ENCODE assay signal across 9 mouse cellular contexts in the genomic region with DNA sequence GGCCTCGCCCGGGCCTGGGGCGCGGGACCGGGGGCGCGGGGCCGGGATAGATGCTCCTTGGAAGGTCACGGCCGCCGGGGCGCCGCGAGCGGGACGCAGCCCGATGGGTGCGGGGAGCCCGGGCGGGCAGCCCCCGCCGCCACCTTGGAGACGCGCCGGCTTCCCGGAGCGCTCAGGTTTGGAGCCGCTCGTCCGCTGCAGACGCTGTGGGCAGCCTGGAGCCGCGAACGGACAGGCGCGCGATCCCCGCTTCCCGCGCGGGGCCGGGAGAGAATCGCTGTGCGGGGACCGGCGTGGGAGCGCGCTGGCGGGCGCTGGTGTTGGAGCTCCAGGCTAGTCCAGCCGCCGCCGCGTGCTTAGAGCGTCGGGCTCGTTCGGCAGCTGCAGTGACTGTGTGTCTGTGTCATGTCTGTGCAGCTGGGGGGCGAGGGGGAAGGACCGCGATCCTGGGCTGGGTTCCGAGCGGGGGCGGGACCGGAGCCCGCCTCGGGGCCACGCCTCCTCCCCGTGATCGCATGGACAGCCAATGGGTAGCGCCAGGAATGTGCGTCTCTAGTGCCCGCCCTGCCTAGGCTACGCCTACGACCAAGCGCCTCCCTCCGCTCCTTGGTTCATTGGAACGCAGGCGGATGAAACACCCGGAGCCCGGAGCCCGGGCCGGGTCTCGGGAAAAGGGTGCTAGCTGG. TPM values are rescaled to one million over a fixed set of nuclear protein-coding genes. Genes with fewer than 3 reads are reported as not detected.
DNase-seq lines count a peak whose midpoint lies in the region; ATAC-seq and TF ChIP-seq lines count a peak whose summit lies in the region.
"Had no signal": no experiment of that assay in that cellular context is flagged by ENCODE, and none has a peak within 500 bp of the region (broad histone marks: within the 10 kb centered on the region; RNA-seq: fewer than 3 reads in every experiment).

A gene (minus strand): TSS at position 433 of the 686 bp plus-strand sequence.

- peak within 1 kb of the TSS; percentile 88 for H3K4me2 ChIP-seq in heart, embryonic 14.5 days (ENCODE audit: low read length)
- peak within 1 kb of the TSS; percentile 96 for H3K4me2 ChIP-seq in liver, embryonic 11.5 days
- peak within 1 kb of the TSS; percentile 87 for H3K4me2 ChIP-seq in myocyte (ENCODE audit: low read depth)

- peak within 1 kb of the TSS; percentile 81 for H3ac ChIP-seq in myocyte (ENCODE audit: control insufficient read depth, insufficient read length)

- peak within 1 kb of the TSS; percentile 85 for H3K4me3 ChIP-seq in forebrain, embryonic 10.5 days
- H3K4me3 ChIP-seq in heart, embryonic 14.5 days (ENCODE audit: control insufficient read depth in 1 of 2, insufficient read depth in 1 of 2, low read depth in 1 of 2, low read length in 2 of 2) = peak within 1 kb of the TSS; percentile 72 to 98
- peak within 1 kb of the TSS; percentile 80 for H3K4me3 ChIP-seq in liver, embryonic 11.5 days (ENCODE audit: low read depth, low read length)
- H3K4me3 ChIP-seq in myocyte = peak within 1 kb of the TSS; percentile 74

- peaks cover 44% of the 10 kb centered on the region for H3K79me2 ChIP-seq in myocyte (ENCODE audit: control insufficient read depth, insufficient read depth)

- peak; percentile 100 for ATAC-seq in heart, embryonic 14.5 days (ENCODE audit: insufficient number of reproducible peaks, insufficient read depth, low FRiP score, low read depth)
- ATAC-seq in liver, embryonic 11.5 days (replicated peaks; ENCODE audit: low FRiP score) = peak; percentile 99

- peaks cover 6% of the 10 kb centered on the region; the same call in 1 of the 2 replicates for H3K27me3 ChIP-seq in forebrain, embryonic 10.5 days (ENCODE audit: poor library complexity, severe bottlenecking)
- H3K27me3 ChIP-seq in heart, embryonic 14.5 days (ENCODE audit: control insufficient read depth, insufficient read depth, low read length) = 0 out of 2 replicates have a peak, but pooled peaks cover 3% of the 10 kb centered on the region
- H3K27me3 ChIP-seq in liver, embryonic 11.5 days (replicated peaks; ENCODE audit: control insufficient read depth, insufficient read depth, low read length) = peaks cover 14% of the 10 kb centered on the region
- no peaks in the 10 kb centered on the region for H3K27me3 ChIP-seq in myocyte (ENCODE audit: control insufficient read depth, insufficient read depth, insufficient read length)

- peak; percentile 96 for TF ChIP-seq POLR2A in myocyte (IDR thresholded peaks at IDR 0.05; ENCODE audit: insufficient read length, low read depth)

- peak within 1 kb of the TSS; percentile 95 for H3K27ac ChIP-seq in forebrain, embryonic 10.5 days
- H3K27ac ChIP-seq in heart, embryonic 14.5 days (replicated peaks in 1 of 2; ENCODE audit: control insufficient read depth in 1 of 2, insufficient read depth in 1 of 2, low read depth in 2 of 2, low read length in 2 of 2) = peak within 1 kb of the TSS; percentile 92 to 93
- peak within 1 kb of the TSS; percentile 64; the same call in 1 of the 2 replicates for H3K27ac ChIP-seq in liver, embryonic 11.5 days (ENCODE audit: low read depth, low read length)

- no peaks in the 10 kb centered on the region for H3K36me3 ChIP-seq in forebrain, embryonic 10.5 days (replicated peaks)
- H3K36me3 ChIP-seq in heart, embryonic 14.5 days (ENCODE audit: control insufficient read depth, insufficient read depth, low read length) = no peaks in the 10 kb centered on the region
- no peaks in the 10 kb centered on the region for H3K36me3 ChIP-seq in liver, embryonic 11.5 days (ENCODE audit: control insufficient read depth, insufficient read depth, low read length)
- no peaks in the 10 kb centered on the region for H3K36me3 ChIP-seq in myocyte (ENCODE audit: control insufficient read depth, insufficient read depth)
- H3K36me3 ChIP-seq: G1E had no signal

- peaks cover 38% of the 10 kb centered on the region for H3K4me1 ChIP-seq in forebrain, embryonic 10.5 days
- peaks cover 3 to 20% of the 10 kb centered on the region in 2 experiments; a peak in 3 of 4 replicates for H3K4me1 ChIP-seq in heart, embryonic 14.5 days (ENCODE audit: control insufficient read depth in 2 of 2, insufficient read depth in 2 of 2, low read length in 2 of 2)
- peaks cover 7% of the 10 kb centered on the region; the same call in 1 of the 2 replicates for H3K4me1 ChIP-seq in liver, embryonic 11.5 days (replicated peaks; ENCODE audit: control insufficient read depth, insufficient read depth, low read length)

- WGBS in forebrain, embryonic 10.5 days = under 1% methylated on average over 78 of the region's 84 CpGs
- under 1% methylated on average over 74 of the region's 84 CpGs for WGBS in heart, embryonic 14.5 days
- under 1% methylated on average over 74 of the region's 84 CpGs for WGBS in liver, embryonic 11.5 days

- no peaks in the 10 kb centered on the region for H3K9me3 ChIP-seq in forebrain, embryonic 10.5 days
- no peaks in the 10 kb centered on the region for H3K9me3 ChIP-seq in heart, embryonic 14.5 days (ENCODE audit: control insufficient read depth, low read length)
- no peaks in the 10 kb centered on the region for H3K9me3 ChIP-seq in liver, embryonic 11.5 days (ENCODE audit: control insufficient read depth, low read length)

- peak within 1 kb of the TSS; percentile 87 for H3K9ac ChIP-seq in heart, embryonic 14.5 days (ENCODE audit: low read length)
- H3K9ac ChIP-seq in liver, embryonic 11.5 days (ENCODE audit: low read depth, low read length) = peak within 1 kb of the TSS; percentile 76

- DNase-seq in CD4-positive helper T cell, adult 2 months (ENCODE audit: low read depth, low spot score) = peak; percentile 87
- DNase-seq in c-Kit-positive CD71-positive TER-119-negative erythroid progenitor cells, embryonic 14.5 days (ENCODE audit: low read depth) = peak; percentile 75
- peak; percentile 96 for DNase-seq in forebrain, embryonic 10.5 days (ENCODE audit: extremely low spot score, low spot score)
- DNase-seq in kidney, postnatal 10 days = peak; percentile 99
- peak; percentile 92 for DNase-seq in liver, embryonic 11.5 days (ENCODE audit: low spot score)
- DNase-seq in spleen, postnatal 4 days (ENCODE audit: low spot score in 2 of 2) = peak; percentile 81 to 86

TF ChIP-seq in myocyte, 11 proteins besides CTCF, POLR2A, EP300 and RAD21:
- TF ChIP-seq USF1 (IDR thresholded peaks at IDR 0.05; ENCODE audit: low read depth) = peak; percentile 80
- no peak for TF ChIP-seq CEBPB (IDR thresholded peaks at IDR 0.05; ENCODE audit: insufficient read depth, poor library complexity, severe bottlenecking)
- TF ChIP-seq TCF3 (IDR thresholded peaks at IDR 0.05; ENCODE audit: insufficient read length, low read depth) = peak; percentile 69
- no peak for TF ChIP-seq MAX (IDR thresholded peaks at IDR 0.05; ENCODE audit: low read depth)
- TF ChIP-seq E2F4 (IDR thresholded peaks at IDR 0.05; ENCODE audit: insufficient read depth) = no peak
- TF ChIP-seq REST (IDR thresholded peaks at IDR 0.05; ENCODE audit: insufficient read depth, insufficient read length) = peak; percentile 47
- no peak for TF ChIP-seq SRF (IDR thresholded peaks at IDR 0.05; ENCODE audit: control insufficient read depth, insufficient read length, low read depth)
- TF ChIP-seq TCF12 (IDR thresholded peaks at IDR 0.05; ENCODE audit: insufficient read depth, poor library complexity, severe bottlenecking) = no peak
- peak in 2 of 3 experiments; percentile 85 to 88 for TF ChIP-seq MYOG (IDR thresholded peaks at IDR 0.05; ENCODE audit: control insufficient read depth in 1 of 3, insufficient read depth in 1 of 3, insufficient read length in 2 of 3, low read depth in 2 of 3)
- peak in 2 of 3 experiments; percentile 71 to 89 for TF ChIP-seq MYOD1 (IDR thresholded peaks at IDR 0.05; ENCODE audit: control insufficient read depth in 1 of 3, insufficient read length in 2 of 3, low read depth in 2 of 3)
- peak; percentile 99 for TF ChIP-seq POLR2AphosphoS2 (IDR thresholded peaks at IDR 0.05; ENCODE audit: insufficient read length, low read depth)

RNA-seq across cellular contexts. Expression of the gene that starts here (rescaled TPM):
- 5.1 and 5.5 TPM in 2 replicates for polyA plus RNA-seq in forebrain, embryonic 10.5 days (2016; fragmentation: Nextera tagmentation; extraction: Ambion mirVana)
- 10.0 and 10.9 TPM in 2 replicates for polyA plus RNA-seq in heart, embryonic 14.5 days (2014; fragmentation: Nextera tagmentation; extraction: Ambion mirVana)
- 4.1 and 4.2 TPM in 2 replicates for polyA plus RNA-seq in liver, embryonic 11.5 days (2014; fragmentation: Nextera tagmentation; extraction: Ambion mirVana)
- polyA plus RNA-seq in myocyte (2012; fragmentation: generic; extraction: Trizol) = 23.2 TPM
- polyA plus RNA-seq: G1E had no signal

Comparison
In these comparisons a context has a peak if more than half of its experiments do, and no peak if none do; other contexts are left out.
1. Peak in every context shown above with its lines: DNase-seq, ATAC-seq, H3K4me3 ChIP-seq and H3K27ac ChIP-seq.